In genomic region chr10:77643160-77643559, GRCm38 (mm10) we compare ENCODE assay signal across 1 mouse cellular context.
TF ChIP-seq lines count a peak whose summit lies in the region.

No protein-coding gene starts in this region.

TF ChIP-seq in MEL, 35 proteins besides CTCF, POLR2A, EP300 and RAD21:
- TF ChIP-seq POLR2AphosphoS2 (IDR thresholded peaks at IDR 0.05; ENCODE audit: low read length) (no peak), KAT2A (conservative IDR thresholded peaks at IDR 0.05; ENCODE audit: low read depth, low read length) (no peak), ZMIZ1 (IDR thresholded peaks at IDR 0.05; ENCODE audit: low read depth, low read length) (no peak), MXI1 (IDR thresholded peaks at IDR 0.05; ENCODE audit: low read depth, low read length) (no peak), TBP (IDR thresholded peaks at IDR 0.05; ENCODE audit: low read depth, low read length) (no peak), GATA1 (IDR thresholded peaks at IDR 0.05; ENCODE audit: low read depth, low read length) (no peak), TCF12 (IDR thresholded peaks at IDR 0.05; ENCODE audit: low read depth, low read length) (0 out of 2 replicates have a peak, but pooled peaks have one; percentile 13), USF1 (IDR thresholded peaks at IDR 0.05; ENCODE audit: low read depth, low read length) (no peak), POLR2AphosphoS5 (IDR thresholded peaks at IDR 0.05; ENCODE audit: borderline replicate concordance, low read depth, low read length) (no peak), NRF1 (IDR thresholded peaks at IDR 0.05; ENCODE audit: insufficient read depth, low read depth, low read length, poor library complexity, severe bottlenecking) (no peak), ZC3H11A (IDR thresholded peaks at IDR 0.05; ENCODE audit: low read depth, low read length) (no peak), ETS1 (IDR thresholded peaks at IDR 0.05; ENCODE audit: low read depth, low read length) (0 out of 2 replicates have a peak, but pooled peaks have one; percentile 32), TAL1 (IDR thresholded peaks at IDR 0.05; ENCODE audit: low read length) (peak; percentile 61)
